Mouse (Mus musculus) myocyte (in vitro differentiated cells): ENCODE results near the gene Rnf41. TPM values are rescaled to one million over a fixed set of nuclear protein-coding genes. Genes with fewer than 3 reads are reported as not detected.

Experiments
- H3K27me3 ChIP-seq: one replicate; pipeline ENCODE4 v1.6.1; 2011; ENCODE audit not compliant: control insufficient read depth, insufficient read depth, insufficient read length
- H3K36me3 ChIP-seq: one replicate; pipeline ENCODE4 v1.6.1; 2011; ENCODE audit not compliant: control insufficient read depth, insufficient read depth
- H3K4me2 ChIP-seq: one replicate; pipeline ENCODE4 v1.6.1; 2011; ENCODE audit warnings: low read depth, control low read depth
- H3K4me3 ChIP-seq: one replicate; pipeline ENCODE4 v1.5.1; 2011; ENCODE audit warnings: mild to moderate bottlenecking, control low read depth, moderate library complexity
- H3K79me2 ChIP-seq: one replicate; pipeline ENCODE4 v1.6.1; 2011; ENCODE audit not compliant: control insufficient read depth, insufficient read depth
- H3ac ChIP-seq: one replicate; pipeline ENCODE4 v1.6.1; 2011; ENCODE audit not compliant: control insufficient read depth, insufficient read length
- CEBPB ChIP-seq: IDR thresholded peaks from 2 replicates; pipeline ENCODE4 v1.6.1; 2011; ENCODE audit warnings: mild to moderate bottlenecking, moderate library complexity; ENCODE audit not compliant: poor library complexity, insufficient read depth, severe bottlenecking
- E2F4 ChIP-seq: IDR thresholded peaks from one replicate; pipeline ENCODE4 v1.6.1; 2011; ENCODE audit warnings: mild to moderate bottlenecking, control low read depth, moderate library complexity; ENCODE audit not compliant: insufficient read depth
- MAX ChIP-seq: IDR thresholded peaks from one replicate; pipeline ENCODE4 v1.6.1; 2011; ENCODE audit warnings: low read depth, mild to moderate bottlenecking, control low read depth
- MYOD1 ChIP-seq, 3 experiments: IDR thresholded peaks; one replicate each; pipeline ENCODE4 v1.6.1; 2011; ENCODE audit warnings: control low read depth in 2 of 3, low read depth in 2 of 3, mild to moderate bottlenecking in 2 of 3, moderate library complexity in 1 of 3; ENCODE audit not compliant: insufficient read length in 2 of 3, control insufficient read depth in 1 of 3
- MYOG ChIP-seq, 3 experiments: IDR thresholded peaks; one replicate each; pipeline ENCODE4 v1.6.1; 2011; ENCODE audit warnings: control low read depth in 2 of 3, low read depth in 2 of 3, mild to moderate bottlenecking in 2 of 3; ENCODE audit not compliant: insufficient read length in 2 of 3, control insufficient read depth in 1 of 3, insufficient read depth in 1 of 3
- POLR2A ChIP-seq: IDR thresholded peaks from one replicate; pipeline ENCODE4 v1.6.1; 2011; ENCODE audit warnings: low read depth, mild to moderate bottlenecking, control low read depth, moderate library complexity; ENCODE audit not compliant: insufficient read length
- POLR2AphosphoS2 ChIP-seq: IDR thresholded peaks from one replicate; pipeline ENCODE4 v1.6.1; 2011; ENCODE audit warnings: low read depth, control low read depth; ENCODE audit not compliant: insufficient read length
- REST ChIP-seq: IDR thresholded peaks from one replicate; pipeline ENCODE4 v1.6.1; 2011; ENCODE audit warnings: mild to moderate bottlenecking, control low read depth, moderate library complexity; ENCODE audit not compliant: insufficient read depth, insufficient read length
- SRF ChIP-seq: IDR thresholded peaks from one replicate; pipeline ENCODE4 v1.6.1; 2011; ENCODE audit warnings: low read depth; ENCODE audit not compliant: control insufficient read depth, insufficient read length
- TCF12 ChIP-seq: IDR thresholded peaks from one replicate; pipeline ENCODE4 v1.6.1; 2011; ENCODE audit warnings: mild to moderate bottlenecking, control low read depth; ENCODE audit not compliant: poor library complexity, insufficient read depth, severe bottlenecking
- TCF3 ChIP-seq: IDR thresholded peaks from one replicate; pipeline ENCODE4 v1.6.1; 2011; ENCODE audit warnings: low read depth, control low read depth; ENCODE audit not compliant: insufficient read length
- USF1 ChIP-seq: IDR thresholded peaks from one replicate; pipeline ENCODE4 v1.6.1; 2011; ENCODE audit warnings: low read depth, mild to moderate bottlenecking, control low read depth, moderate library complexity
- polyA plus RNA-seq: library from polyadenylated mRNA; unstranded; fragments of >200 nt; fragmentation: generic; extraction: Trizol; gene quantifications from one replicate; pipeline ENCODE4 v1.2.1, GENCODE M21; 2012; ENCODE audit warnings: missing spikeins

Rnf41 gene
- polyA plus RNA-seq, 1 experiment, result 35.2 TPM

- H3ac ChIP-seq, result no peak overlapping the region
- no peak overlapping the region for H3K4me2 ChIP-seq
- H3K4me3 ChIP-seq, result no peak overlapping the region
- no peaks in the 10 kb centered on the region for H3K79me2 ChIP-seq
- TF ChIP-seq MAX (no peak), SRF (no peak), USF1 (no peak), E2F4 (no peak), MYOG (IDR thresholded peaks at IDR 0.05; ENCODE audit: control insufficient read depth in 1 of 3, insufficient read depth in 1 of 3, insufficient read length in 2 of 3, low read depth in 2 of 3) (no peak), CEBPB (no peak), MYOD1 (IDR thresholded peaks at IDR 0.05; ENCODE audit: control insufficient read depth in 1 of 3, insufficient read length in 2 of 3, low read depth in 2 of 3) (no peak), TCF12 (no peak), REST (no peak), POLR2A (no peak), TCF3 (no peak)
- no peaks in the 10 kb centered on the region for H3K27me3 ChIP-seq
- H3K36me3 ChIP-seq, result peaks cover 30% of the 10 kb centered on the region
Measured at GRCm38 (mm10) chr10:128434681-128435080, 23.2 kb downstream of the Rnf41 start.

- H3K27me3 ChIP-seq, result no peaks in the 10 kb centered on the region
- no peak overlapping the region for H3K4me2 ChIP-seq
- no peaks in the 10 kb centered on the region for H3K79me2 ChIP-seq
- no peak overlapping the region for H3ac ChIP-seq
- no peak overlapping the region for H3K4me3 ChIP-seq
- H3K36me3 ChIP-seq, result peaks cover 32% of the 10 kb centered on the region
- no peak for TF ChIP-seq TCF3
- TF ChIP-seq E2F4, result no peak
Measured at GRCm38 (mm10) chr10:128435186-128435823, 23.8 kb downstream of the Rnf41 start.

- no peaks in the 10 kb centered on the region for H3K79me2 ChIP-seq
- TF ChIP-seq CEBPB (no peak), SRF (no peak), MYOG (IDR thresholded peaks at IDR 0.05; ENCODE audit: control insufficient read depth in 1 of 3, insufficient read depth in 1 of 3, insufficient read length in 2 of 3, low read depth in 2 of 3) (no peak), MAX (no peak), MYOD1 (IDR thresholded peaks at IDR 0.05; ENCODE audit: control insufficient read depth in 1 of 3, insufficient read length in 2 of 3, low read depth in 2 of 3) (no peak), E2F4 (no peak), REST (no peak), TCF3 (no peak), USF1 (no peak), POLR2AphosphoS2 (no peak)
- H3K36me3 ChIP-seq, result peaks cover 32% of the 10 kb centered on the region
Measured at GRCm38 (mm10) chr10:128435873-128436272, 24.4 kb downstream of the Rnf41 start.

GRCm38 (mm10) chr10:128436376-128436775, 24.9 kb downstream of the Rnf41 start:
- Histone ChIP-seq H3K79me2 (no peaks in the 10 kb centered on the region), H3K4me2 (no peak overlapping the region), H3K4me3 (no peak overlapping the region), H3ac (no peak overlapping the region), H3K36me3 (peaks cover 32% of the 10 kb centered on the region), H3K27me3 (no peaks in the 10 kb centered on the region)
- TF ChIP-seq CEBPB, result no peak
- TF ChIP-seq E2F4, result no peak
- TF ChIP-seq TCF12, result peak; percentile 64
- TF ChIP-seq USF1, result no peak
- no peak for TF ChIP-seq MAX
- TF ChIP-seq POLR2A, result no peak
- peak; percentile 20 to 93 (median 89) for TF ChIP-seq MYOD1 (IDR thresholded peaks at IDR 0.05; ENCODE audit: control insufficient read depth in 1 of 3, insufficient read length in 2 of 3, low read depth in 2 of 3)
- no peak for TF ChIP-seq POLR2AphosphoS2
- TF ChIP-seq TCF3, result peak; percentile 73
- TF ChIP-seq MYOG (IDR thresholded peaks at IDR 0.05; ENCODE audit: control insufficient read depth in 1 of 3, insufficient read depth in 1 of 3, insufficient read length in 2 of 3, low read depth in 2 of 3), result peak; percentile 31 to 95 (median 89)
- no peak for TF ChIP-seq SRF
- no peak for TF ChIP-seq REST

More at GRCm38 (mm10) chr10:128435873-128436272, 24.4 kb downstream of the Rnf41 start:
- Histone ChIP-seq H3K4me2 (no peak overlapping the region), H3ac (no peak overlapping the region), H3K4me3 (no peak overlapping the region), H3K27me3 (no peaks in the 10 kb centered on the region)

- peaks cover 26% of the 10 kb centered on the region for H3K36me3 ChIP-seq
- H3K27me3 ChIP-seq, result no peaks in the 10 kb centered on the region
- TF ChIP-seq E2F4, result no peak
- no peak for TF ChIP-seq POLR2A
- no peak for TF ChIP-seq MAX
- TF ChIP-seq USF1, result no peak
- no peak for TF ChIP-seq CEBPB
- TF ChIP-seq MYOG (IDR thresholded peaks at IDR 0.05; ENCODE audit: control insufficient read depth in 1 of 3, insufficient read depth in 1 of 3, insufficient read length in 2 of 3, low read depth in 2 of 3), result no peak
- no peak for TF ChIP-seq SRF
- no peak for TF ChIP-seq REST
- TF ChIP-seq MYOD1 (IDR thresholded peaks at IDR 0.05; ENCODE audit: control insufficient read depth in 1 of 3, insufficient read length in 2 of 3, low read depth in 2 of 3), result no peak
- TF ChIP-seq TCF3, result no peak
- no peak for TF ChIP-seq POLR2AphosphoS2
- TF ChIP-seq TCF12, result no peak
- H3K4me2 ChIP-seq, result no peak overlapping the region
- no peak overlapping the region for H3ac ChIP-seq
- no peaks in the 10 kb centered on the region for H3K79me2 ChIP-seq
- H3K4me3 ChIP-seq, result no peak overlapping the region
Measured at GRCm38 (mm10) chr10:128438675-128439279, 27.3 kb downstream of the Rnf41 start.
